Mouse (Mus musculus) adrenal gland, adult 8-10 months (tissue): ENCODE data around the gene Dach1. TPM values are rescaled to one million over a fixed set of nuclear protein-coding genes. Genes with fewer than 3 reads are reported as not detected.

Experiments used
- DNase-seq: peaks from one replicate; pipeline ENCODE4 v3.0.0; 2022
- total RNA-seq, 4 experiments: library from RNA; stranded (reverse); gene quantifications; 2 replicates each; pipeline ENCODE4 v1.2.4; 2022

Gene Dach1
- total RNA-seq, 4 experiments from 2014 or later: 3.1 to 5.9 (median 4.6) TPM

DNA sequence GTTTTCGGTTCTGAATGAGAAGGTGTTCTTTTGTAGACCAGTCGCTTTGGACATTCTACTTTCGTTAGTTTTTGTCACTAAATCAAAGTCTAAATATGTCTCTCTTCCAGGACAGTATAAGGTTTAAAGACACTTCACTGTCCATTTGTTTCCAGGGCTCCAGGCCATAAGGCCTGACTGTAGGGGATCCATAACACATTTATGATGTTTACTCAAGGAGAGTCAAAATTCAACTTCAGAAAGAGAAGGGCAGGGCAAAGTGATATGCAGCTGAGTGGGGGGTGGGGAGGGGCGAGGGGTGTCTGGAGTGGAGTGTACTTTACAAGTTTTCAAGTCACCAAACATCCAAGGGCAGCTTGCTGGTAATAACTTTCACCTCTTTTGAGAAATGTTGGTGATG, 146.0 kb downstream of the Dach1 start:
- no peak for DNase-seq

DNA sequence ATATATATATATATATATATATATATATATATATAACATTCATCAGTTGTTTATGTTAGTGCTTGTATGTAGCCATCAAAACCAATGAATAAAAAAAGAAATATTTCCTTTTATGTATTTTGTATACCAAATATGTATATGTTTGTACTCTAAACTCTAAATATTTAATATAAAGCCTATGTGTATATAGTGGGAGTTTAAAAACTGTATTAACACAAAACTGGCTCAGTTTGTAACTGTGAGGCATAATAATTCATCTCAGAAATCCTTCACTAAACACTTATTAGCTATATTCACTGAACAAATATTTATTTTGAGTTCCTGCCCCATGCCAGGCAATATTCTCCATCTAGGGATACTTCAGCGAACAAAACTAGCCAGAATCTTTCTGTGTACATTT, 155.5 kb downstream of the Dach1 start:
- DNase-seq: no peak

DNA sequence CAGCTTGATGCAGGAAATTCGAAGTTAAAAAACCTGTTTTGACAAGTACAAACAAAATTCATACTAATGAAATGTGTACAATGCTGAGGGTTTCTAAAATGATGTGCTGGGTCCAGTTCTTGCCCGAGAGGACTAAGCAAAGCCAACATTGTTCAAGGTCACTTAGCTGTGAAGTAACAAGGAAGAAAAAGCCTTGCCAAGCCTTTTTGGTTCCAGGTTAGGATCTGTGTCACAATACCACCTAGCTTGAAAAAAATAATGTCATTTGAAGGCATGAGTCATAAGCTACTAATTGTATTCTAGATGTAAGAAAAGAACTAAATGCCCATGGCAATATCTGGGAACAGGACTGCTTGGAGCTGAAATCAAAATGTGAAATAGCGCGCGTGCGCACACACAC, 161.1 kb downstream of the Dach1 start:
- DNase-seq: no peak

DNA sequence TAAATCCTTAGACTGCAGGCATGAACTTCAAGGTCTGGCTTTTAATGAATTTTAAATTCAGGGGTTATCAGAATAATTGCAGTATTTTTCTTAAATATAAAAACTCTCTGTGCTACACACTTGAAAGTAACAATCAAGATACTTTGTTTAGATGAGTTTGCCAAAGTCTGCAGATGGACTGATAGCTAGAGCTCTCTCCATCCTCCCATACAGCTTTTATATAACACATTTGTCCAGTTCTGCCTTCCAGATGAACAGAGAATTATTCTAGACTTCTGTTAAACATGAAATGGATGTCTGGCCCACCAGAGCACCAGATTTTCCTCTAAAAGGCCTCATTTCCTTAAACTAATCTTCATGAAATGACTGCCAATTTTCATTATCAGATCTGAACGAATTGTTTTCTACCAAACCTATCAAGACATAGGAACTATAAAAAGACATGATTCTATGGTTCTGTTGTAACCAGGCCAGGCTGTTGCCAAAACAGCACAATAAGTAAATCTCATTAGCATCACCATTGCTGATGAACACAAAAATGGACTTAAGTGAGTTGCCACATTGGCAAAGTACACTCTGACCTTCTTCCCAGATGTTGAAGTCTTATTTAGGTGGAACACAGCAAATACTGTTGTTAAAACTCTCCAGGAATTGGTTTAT, 167.4 kb downstream of the Dach1 start:
- no peak for DNase-seq

DNA sequence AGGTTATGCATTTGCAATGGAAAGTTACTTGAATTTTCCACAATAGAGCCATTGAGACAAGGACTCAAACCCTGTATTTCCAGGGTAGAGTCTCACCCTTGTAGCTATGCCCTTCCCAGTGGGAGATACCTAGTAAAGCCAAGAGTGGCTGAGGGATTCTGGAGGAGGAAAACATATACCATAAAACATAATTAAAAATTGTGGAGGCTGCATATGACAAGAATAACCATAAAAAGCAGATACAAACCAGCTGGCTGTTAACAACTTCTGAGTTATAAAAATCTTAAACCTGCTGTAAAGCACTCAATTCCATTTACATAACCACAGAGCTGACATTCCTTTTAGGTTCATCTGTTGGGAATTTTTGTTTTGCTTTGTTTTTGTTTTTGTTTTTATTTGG, 171.0 kb downstream of the Dach1 start:
- no peak for DNase-seq

DNA sequence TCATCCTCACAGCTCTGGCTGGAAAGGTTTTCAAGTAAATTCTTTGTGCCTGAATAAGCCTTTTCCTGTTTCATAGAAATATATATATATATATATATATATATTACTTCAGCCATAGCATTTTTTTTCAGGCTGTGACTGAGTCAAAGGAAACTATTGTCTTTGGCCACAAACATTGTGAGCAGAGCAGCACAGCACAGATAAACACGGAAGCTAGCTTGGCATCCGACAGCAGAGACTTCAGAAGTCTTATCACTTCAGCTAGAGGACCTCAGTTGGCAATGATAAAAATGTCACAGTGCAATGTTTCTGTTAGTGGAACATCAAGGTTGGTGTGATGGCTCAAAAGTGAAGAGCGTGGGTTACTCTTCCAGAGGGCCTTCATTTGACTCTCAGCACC, 186.3 kb downstream of the Dach1 start:
- DNase-seq: no peak

DNA sequence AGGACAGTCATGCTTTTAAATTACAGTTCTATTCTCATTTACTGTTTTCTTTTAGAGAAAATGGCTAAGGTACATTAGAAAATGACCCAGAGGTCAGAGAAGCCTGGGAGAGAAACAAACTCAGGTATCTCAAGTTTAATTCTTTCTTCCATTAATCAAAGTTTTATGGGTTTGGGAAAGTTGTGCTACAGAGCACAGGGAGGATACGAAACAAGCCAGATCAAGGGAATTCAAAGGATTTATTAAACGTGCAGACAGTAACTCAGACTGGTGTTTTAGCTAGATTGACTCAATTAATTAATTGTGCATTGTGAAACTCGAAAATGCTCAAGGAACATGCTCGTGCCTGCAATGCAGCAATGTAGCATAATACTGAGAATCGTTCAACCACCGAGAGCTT, 186.9 kb downstream of the Dach1 start:
- DNase-seq: no peak

DNA sequence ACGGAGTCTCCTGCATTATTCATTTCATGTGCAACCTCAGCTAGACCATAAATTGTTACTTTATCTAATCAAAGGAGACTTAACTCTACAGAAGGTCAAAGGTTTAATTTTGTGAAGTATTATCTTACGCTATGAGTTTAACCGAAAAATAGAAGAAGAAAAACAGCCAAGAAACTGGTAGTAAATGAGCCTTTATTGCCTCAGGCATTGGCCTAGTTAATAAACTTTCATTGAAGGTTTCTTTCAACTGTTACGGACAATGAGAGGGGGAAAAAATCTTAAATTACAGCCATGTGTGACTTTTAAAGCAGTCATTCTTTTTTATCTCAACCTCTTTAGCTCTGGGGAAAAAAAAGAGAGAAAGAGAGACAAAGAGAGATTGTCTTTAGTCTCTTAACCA, 188.7 kb downstream of the Dach1 start:
- no peak for DNase-seq

DNA sequence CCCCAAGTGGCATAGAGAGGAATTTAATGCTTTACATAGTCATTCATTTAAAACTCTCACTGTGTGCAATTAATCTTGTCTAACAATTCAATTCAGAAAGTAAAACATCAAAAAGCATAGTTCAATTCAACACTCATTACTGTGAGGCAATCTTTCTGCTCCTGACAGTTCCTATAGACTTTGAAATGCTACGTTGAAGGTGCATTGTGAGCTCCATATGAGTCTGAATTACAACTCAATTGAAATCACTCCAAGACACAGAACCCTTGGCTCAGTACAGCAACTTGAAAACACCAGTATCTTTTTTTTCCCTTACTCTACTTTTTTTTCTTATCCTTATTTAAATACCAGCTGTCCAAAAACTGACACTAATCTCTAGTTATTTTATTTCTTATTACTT, 193.5 kb downstream of the Dach1 start:
- no peak for DNase-seq

DNA sequence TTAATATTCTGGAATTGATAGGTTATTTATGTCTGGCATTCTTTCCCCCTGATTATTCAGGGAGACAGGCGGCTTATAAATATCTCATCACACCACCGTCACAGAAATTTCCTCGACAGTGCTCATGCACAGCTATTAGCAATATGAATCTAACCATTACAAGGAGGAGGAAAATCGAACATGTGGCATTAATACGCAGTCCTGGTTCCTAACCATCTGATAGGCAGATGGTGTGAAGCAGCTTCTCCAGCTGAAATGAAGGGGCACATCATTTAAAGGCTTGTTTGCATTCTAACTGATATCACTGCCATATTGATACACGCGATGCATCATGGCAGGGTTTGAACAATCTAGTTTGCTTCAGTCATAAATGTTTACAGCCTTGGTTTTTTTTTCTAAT, 194.1 kb downstream of the Dach1 start:
- DNase-seq: no peak

DNA sequence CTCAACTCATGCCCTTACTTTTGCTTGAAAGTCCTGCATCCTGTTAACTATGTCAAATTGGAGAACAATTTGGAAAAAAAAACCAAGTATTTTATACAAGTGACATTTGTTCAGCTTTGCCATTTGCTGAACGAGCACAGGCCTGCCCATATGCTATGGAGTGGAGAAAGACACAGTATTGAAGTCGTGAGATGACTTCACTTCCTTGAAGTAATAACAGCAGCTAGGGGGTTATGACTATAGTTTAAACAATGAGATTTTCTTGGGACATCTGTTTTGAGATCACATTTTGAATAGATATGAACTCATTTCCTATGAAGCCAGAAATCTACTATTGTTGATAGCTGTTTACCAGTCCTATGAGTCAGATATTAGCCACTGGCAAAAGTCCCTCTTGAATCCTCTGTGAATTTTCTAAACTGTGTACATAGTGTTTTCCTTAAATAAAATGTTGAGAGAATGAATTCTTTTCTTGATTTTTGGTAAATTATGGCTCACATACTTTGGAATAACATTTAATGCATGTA, 205.0 kb downstream of the Dach1 start:
- no peak for DNase-seq

DNA sequence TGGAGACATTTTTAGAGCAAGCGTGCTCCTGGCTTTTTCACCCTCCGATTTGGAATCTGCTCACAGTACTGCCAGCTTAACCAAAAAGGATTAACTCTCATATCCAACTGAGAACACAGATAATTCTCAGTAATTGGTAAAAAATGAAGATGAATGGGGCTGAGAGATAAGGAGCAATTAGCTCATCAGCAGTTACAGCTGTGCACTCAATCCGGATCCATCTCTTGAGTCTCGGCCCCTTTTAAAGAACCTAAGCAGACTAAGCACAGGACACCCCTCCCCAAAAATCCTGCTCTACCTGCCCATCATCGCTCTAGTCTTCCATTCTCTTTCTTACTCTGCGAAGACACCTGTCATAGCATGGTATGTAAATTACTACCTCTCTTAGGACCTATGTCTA, 205.9 kb downstream of the Dach1 start:
- no peak for DNase-seq

DNA sequence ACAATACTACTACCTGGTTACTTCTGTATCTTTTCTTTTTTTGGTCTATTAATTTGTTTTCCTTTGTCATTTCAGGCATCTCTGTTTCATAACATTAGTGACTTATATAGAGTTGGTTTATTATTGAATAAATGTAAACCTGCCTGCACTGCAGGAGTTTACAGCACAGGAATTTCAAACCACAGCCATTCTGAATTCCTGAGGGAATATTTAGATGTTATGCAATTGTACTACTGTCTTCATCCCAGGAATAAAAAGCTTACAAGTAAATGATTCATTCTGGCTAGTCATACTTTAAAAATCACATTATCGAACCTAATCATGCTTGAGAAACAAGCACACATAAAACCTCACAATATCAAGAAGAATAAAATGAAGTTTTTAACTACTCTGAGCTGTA, 213.2 kb downstream of the Dach1 start:
- DNase-seq: no peak

DNA sequence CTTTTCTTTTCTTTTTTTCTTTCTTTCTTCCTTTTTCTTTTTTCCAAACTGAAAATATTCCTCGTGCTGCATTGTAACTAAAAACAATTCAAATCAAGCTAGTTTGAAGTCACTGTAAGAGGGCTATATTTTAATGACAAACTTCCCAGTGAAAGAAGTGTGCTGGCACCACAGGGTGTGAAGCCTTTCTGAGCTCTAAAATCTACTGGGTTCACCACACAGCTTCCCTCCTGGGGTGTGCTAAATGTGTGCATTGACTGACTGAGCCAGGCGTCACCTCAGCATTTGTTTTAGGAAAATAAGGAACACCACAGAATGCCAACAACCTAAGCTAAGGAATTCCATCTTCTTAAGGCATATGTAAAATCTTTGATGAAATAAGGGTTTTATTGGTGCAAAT, 224.1 kb downstream of the Dach1 start:
- no peak for DNase-seq

DNA sequence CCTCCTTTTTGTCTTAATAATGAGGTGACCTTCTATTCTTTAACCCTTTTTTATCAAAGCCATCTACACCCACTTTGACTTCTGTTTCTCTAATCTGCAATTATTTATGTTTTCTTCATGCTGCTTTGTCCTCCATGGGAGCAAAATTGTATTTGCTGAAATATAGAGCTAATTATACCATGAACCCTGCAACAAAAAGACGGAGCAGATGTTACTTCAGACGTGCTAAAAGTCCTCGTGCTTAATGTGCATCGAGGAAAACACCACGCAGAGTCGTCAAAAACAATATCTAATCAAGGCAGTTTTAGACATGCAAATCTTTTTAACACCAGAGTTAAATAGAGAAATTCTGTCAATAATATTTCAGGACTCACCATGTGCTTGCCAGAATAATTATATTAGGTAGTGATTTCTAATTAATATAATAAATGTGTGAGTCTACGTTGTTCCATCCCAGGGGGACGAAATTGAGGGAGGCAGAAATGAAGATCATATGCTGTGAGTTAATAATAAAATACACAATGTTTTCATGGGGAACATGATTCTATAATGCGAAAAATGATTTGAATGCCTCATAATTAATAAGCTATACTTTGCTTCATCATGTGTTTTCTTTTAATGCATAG, 224.8 kb downstream of the Dach1 start:
- no peak for DNase-seq

DNA sequence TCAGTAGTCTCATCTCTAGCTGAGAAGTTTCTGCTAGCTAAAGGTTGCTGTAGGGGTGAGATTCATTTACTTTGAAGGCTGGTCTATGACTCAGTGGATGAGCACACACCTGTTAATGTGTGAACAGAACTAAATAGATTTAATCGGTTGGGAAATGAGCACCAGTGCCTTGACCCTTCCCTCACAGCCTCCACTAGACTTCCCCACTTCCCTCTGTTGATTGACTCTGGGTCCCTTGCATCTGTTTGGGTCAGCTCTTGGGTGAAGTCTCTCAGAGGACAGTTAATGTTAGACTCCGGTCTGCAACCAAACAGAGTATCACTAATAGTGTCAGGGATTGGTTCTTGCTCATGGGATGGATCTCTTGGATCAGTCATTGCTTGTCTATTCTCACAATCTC, 227.2 kb downstream of the Dach1 start:
- no peak for DNase-seq

DNA sequence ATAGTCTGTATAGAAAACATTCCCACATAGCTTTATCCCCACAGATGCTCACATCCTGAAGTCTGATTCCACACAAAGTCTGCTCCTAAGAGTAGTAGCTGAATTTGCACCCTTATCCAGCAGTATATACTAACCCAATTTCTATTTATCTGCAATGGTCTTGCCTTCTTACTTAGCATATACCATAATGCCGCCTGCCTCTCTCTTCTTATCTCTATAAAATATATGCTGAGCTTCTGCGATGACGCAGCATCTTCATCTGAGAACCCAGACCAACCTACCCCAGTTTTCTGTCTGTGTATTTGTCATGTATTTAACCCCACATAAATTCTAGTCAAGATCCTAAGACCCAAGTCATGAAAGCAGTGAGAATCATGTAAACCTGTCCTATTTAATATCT, 272.9 kb downstream of the Dach1 start:
- no peak for DNase-seq

DNA sequence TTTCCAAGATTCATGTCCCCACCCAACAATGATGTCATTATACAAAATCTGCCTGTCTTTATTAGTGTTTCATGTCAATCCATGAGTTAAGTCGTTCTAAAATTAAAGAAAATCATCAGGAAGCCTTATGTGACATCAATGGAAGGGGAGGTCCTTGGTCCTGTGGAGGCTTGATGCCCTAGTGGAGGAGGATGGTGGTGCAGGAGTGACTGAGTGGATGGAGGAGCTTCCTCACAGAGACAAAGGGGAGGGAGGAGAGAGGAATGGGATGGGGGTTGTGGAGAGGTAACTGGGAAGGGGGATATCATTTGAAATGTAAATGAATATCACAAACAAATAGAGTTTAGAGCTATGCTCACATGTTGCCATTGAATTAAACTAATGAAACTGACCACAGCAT, 287.6 kb downstream of the Dach1 start:
- DNase-seq: no peak

DNA sequence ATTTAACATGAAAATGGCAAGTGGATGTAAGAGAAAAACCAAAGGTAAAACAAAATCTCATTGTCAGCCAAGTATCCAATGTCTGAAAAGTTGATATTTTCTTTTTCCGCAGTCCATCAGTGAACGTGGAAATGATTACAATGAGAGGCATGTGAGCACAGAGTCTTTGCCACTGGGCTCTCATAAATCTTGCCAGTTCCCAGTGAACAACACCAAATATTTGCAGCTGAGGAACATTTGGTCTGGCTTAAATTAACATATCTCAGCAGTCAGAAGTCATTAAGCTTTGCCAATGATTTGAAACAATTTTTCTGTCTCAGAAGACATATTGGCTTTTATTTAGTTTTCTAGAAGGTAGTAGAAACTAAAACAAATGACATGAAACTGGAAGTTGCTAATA, 298.6 kb downstream of the Dach1 start:
- DNase-seq: no peak

DNA sequence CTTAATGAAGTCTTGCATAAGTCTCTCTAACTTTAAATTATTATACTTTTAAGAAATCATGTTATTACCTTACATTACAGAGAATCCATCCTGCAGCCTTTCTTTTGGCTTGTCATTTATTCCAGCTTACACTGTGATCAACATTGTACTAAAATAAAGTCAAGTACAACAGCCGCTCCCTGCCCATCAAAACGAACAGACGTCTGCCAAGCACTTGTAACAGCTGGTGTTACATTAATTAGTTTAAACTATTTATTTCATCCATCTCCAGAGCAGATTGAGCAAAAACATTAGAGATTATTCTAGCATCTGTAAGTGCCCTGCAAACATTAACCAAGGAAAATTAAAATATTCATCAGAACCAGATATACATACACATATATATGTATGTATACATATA, 311.2 kb downstream of the Dach1 start:
- no peak for DNase-seq

DNA sequence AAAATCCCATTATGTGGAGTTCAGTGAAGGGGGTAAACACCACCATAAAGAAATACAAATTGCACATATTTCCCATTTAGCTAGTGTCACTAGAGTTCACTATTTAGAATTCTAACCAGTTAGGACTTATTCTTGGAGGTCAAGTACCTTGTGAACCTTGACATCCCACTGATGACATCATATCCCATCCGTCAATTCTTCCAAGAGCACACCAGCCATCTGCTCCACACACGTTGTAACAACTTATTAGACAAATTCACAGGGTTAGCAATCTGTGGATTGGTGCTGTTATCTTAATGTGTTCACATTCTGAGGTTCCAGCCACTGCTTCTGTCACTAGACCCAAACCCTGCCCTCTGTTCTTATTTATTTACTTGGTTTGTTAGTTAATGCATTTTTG, 312.3 kb downstream of the Dach1 start:
- no peak for DNase-seq

DNA sequence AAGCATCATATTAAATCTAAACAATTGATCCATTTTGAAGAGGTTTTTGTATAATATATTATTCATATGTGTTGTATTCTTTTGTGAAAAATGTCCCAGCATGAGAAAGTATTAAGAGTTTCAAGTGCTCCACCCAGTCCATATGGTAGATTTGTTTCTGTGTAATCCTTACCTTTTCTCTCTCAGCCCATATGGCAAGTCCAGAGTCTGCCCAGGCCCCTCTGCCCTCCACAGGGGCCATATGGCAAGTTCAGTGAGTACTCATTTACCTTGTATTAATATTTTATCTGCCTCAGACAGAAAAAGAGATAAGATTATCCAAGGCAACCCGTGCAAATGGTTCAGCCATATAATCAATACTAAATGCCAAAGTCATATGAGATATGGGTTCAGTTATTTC, 314.2 kb downstream of the Dach1 start:
- no peak for DNase-seq

DNA sequence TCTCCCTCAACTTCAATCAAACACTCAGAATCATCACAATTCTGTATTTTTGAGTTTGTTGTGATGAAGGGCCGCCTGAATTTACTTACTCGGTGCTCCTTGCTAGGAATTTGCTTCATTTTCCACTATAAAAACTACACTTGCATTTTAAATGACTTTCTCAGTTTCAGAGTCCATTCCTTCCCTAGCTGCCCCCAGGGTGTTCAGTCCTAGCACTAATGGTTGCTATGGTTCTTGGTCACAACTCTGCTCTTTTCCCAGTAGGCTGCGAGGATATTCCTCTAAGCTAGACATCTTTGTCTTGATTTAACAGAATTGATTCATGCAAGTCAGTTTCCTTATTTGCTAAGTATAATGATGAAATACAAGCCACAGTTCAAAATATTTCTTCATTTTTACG, 319.1 kb downstream of the Dach1 start:
- DNase-seq: no peak

DNA sequence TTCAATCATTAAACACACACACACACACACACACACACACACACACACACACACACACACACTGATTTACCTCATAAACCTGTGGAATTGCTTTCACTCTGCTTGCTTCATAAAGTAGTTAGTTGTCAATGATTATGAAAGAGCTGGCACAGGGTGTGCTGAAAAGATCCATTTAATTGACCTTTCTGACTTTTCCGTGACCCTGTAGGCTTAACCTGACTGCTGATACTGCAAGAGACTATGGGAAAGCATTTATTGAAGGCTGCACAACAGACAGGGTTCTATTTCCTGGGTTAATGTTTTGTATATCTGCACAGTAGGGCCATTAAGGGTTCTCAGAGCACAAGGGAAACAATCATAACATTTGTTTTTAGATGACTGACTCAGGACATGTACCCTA, 321.9 kb downstream of the Dach1 start:
- DNase-seq: no peak

DNA sequence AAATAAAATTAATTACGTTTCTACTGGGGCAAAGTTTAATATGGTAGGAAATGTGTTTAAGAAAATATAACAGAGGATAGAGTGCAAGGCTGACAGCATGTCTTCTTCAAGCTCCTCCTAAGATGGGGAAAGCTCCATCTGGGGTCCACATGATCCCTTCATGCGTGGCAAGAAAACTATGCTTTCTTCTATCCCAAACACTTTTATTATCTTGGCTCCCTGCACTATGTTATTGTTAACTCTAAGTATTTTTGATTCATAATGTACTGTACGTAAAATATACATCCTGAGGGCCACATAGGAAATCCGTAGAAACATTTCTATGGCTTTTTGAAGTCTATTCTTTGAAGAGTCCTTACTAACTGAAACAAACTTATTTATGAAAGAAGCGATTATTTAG, 330.3 kb downstream of the Dach1 start:
- DNase-seq: no peak
